ENCODE assay signal across 8 mouse cellular contexts in genomic region chr15:83725556-83726200, GRCm38 (mm10). TPM values are rescaled to one million over a fixed set of nuclear protein-coding genes. Genes with fewer than 3 reads are reported as not detected.
DNase-seq lines count a peak whose midpoint lies in the region; ATAC-seq and TF ChIP-seq lines count a peak whose summit lies in the region.

No protein-coding gene starts in this region.

- H3K4me1 ChIP-seq in liver, embryonic 11.5 days (replicated peaks; ENCODE audit: control insufficient read depth, insufficient read depth, low read length) = peaks cover 5% of the 10 kb centered on the region
- H3K4me1 ChIP-seq in liver, postnatal 0 days (ENCODE audit: insufficient read depth) = 0 out of 2 replicates have a peak, but pooled peaks cover 8% of the 10 kb centered on the region
- H3K4me1 ChIP-seq in embryonic facial prominence, embryonic 12.5 days = peaks cover 36% of the 10 kb centered on the region
- H3K4me1 ChIP-seq in hindbrain, embryonic 16.5 days (ENCODE audit: control insufficient read depth, insufficient read depth, low read depth, low read length) = peaks cover 16% of the 10 kb centered on the region
- H3K4me1 ChIP-seq in neural tube, embryonic 11.5 days (ENCODE audit: control insufficient read depth, insufficient read depth, low read length) = peaks cover 21% of the 10 kb centered on the region

- WGBS in liver, embryonic 11.5 days = 19% methylated on average over 28 of the region's 28 CpGs
- WGBS in liver, postnatal 0 days (ENCODE audit: insufficient replicate concordance) = 25% methylated on average over 28 of the region's 28 CpGs
- 14% methylated on average over 28 of the region's 28 CpGs for WGBS in embryonic facial prominence, embryonic 12.5 days
- 10% methylated on average over 28 of the region's 28 CpGs for WGBS in hindbrain, embryonic 16.5 days
- 12% methylated on average over 28 of the region's 28 CpGs for WGBS in neural tube, embryonic 11.5 days

- H3K4me2 ChIP-seq in liver, embryonic 11.5 days = peak overlapping the region; percentile 86; the same call in 1 of the 2 replicates
- H3K4me2 ChIP-seq in liver, postnatal 0 days (ENCODE audit: low read depth, low read length) = no peak overlapping the region
- peak overlapping the region; percentile 83 for H3K4me2 ChIP-seq in embryonic facial prominence, embryonic 12.5 days (replicated peaks)
- peak overlapping the region; percentile 66 for H3K4me2 ChIP-seq in hindbrain, embryonic 16.5 days (ENCODE audit: low read length)
- peak overlapping the region; percentile 79 for H3K4me2 ChIP-seq in neural tube, embryonic 11.5 days (ENCODE audit: low read depth)

- no peaks in the 10 kb centered on the region for H3K9me3 ChIP-seq in liver, embryonic 11.5 days (ENCODE audit: control insufficient read depth, low read length)
- H3K9me3 ChIP-seq in liver, postnatal 0 days (ENCODE audit: low read length) = no peaks in the 10 kb centered on the region
- H3K9me3 ChIP-seq in embryonic facial prominence, embryonic 12.5 days = no peaks in the 10 kb centered on the region
- no peaks in the 10 kb centered on the region for H3K9me3 ChIP-seq in hindbrain, embryonic 16.5 days (ENCODE audit: control insufficient read depth, low read length)
- H3K9me3 ChIP-seq in neural tube, embryonic 11.5 days (ENCODE audit: control insufficient read depth, low read length) = no peaks in the 10 kb centered on the region

- DNase-seq in liver, embryonic 11.5 days (ENCODE audit: low spot score) = no peak
- DNase-seq in liver, postnatal 0 days = no peak
- DNase-seq in neural tube, embryonic 11.5 days (ENCODE audit: low spot score) = no peak
- DNase-seq in left cerebral cortex, adult 18-20 months (ENCODE audit: low spot score in 2 of 2) = no peak
- DNase-seq in gastrocnemius, adult 8-10 months (ENCODE audit: low spot score in 2 of 2) = no peak
- no peak for DNase-seq in gastrocnemius, postnatal 25 days

- H3K9ac ChIP-seq in liver, embryonic 11.5 days (ENCODE audit: low read depth, low read length) = no peak overlapping the region
- H3K9ac ChIP-seq in liver, postnatal 0 days (replicated peaks) = no peak overlapping the region
- H3K9ac ChIP-seq in embryonic facial prominence, embryonic 12.5 days = no peak overlapping the region
- H3K9ac ChIP-seq in hindbrain, embryonic 16.5 days (ENCODE audit: low read depth, low read length) = no peak overlapping the region
- H3K9ac ChIP-seq in neural tube, embryonic 11.5 days (ENCODE audit: low read length) = 0 out of 2 replicates have a peak overlapping the region, but pooled peaks have one; percentile 12

- peaks cover 56% of the 10 kb centered on the region for H3K27me3 ChIP-seq in liver, embryonic 11.5 days (replicated peaks; ENCODE audit: control insufficient read depth, insufficient read depth, low read length)
- peaks cover 59% of the 10 kb centered on the region for H3K27me3 ChIP-seq in liver, postnatal 0 days (ENCODE audit: insufficient read depth, low read length)
- peaks cover 30% of the 10 kb centered on the region for H3K27me3 ChIP-seq in embryonic facial prominence, embryonic 12.5 days
- peaks cover 4% of the 10 kb centered on the region; the same call in 1 of the 2 replicates for H3K27me3 ChIP-seq in hindbrain, embryonic 16.5 days (replicated peaks; ENCODE audit: control insufficient read depth, insufficient read depth, low read length)
- 0 out of 2 replicates have a peak, but pooled peaks cover 6% of the 10 kb centered on the region for H3K27me3 ChIP-seq in neural tube, embryonic 11.5 days (ENCODE audit: control insufficient read depth, insufficient read depth, low read length)

- no peak overlapping the region for H3K27ac ChIP-seq in liver, embryonic 11.5 days (ENCODE audit: low read depth, low read length)
- no peak overlapping the region for H3K27ac ChIP-seq in liver, postnatal 0 days (ENCODE audit: low read depth)
- H3K27ac ChIP-seq in embryonic facial prominence, embryonic 12.5 days = 0 out of 2 replicates have a peak overlapping the region, but pooled peaks have one; percentile 2
- no peak overlapping the region for H3K27ac ChIP-seq in hindbrain, embryonic 16.5 days (ENCODE audit: low read depth, low read length)
- no peak overlapping the region for H3K27ac ChIP-seq in neural tube, embryonic 11.5 days (ENCODE audit: low read depth, low read length)

- no peak for TF ChIP-seq CTCF in liver, postnatal 0 days (IDR thresholded peaks at IDR 0.05; ENCODE audit: low read depth)

- no peak for TF ChIP-seq EP300 in liver, postnatal 0 days (IDR thresholded peaks at IDR 0.05; ENCODE audit: low read depth)

- H3K36me3 ChIP-seq in liver, embryonic 11.5 days (ENCODE audit: control insufficient read depth, insufficient read depth, low read length) = no peaks in the 10 kb centered on the region
- no peaks in the 10 kb centered on the region for H3K36me3 ChIP-seq in liver, postnatal 0 days (replicated peaks; ENCODE audit: insufficient read depth, low read length)
- H3K36me3 ChIP-seq in embryonic facial prominence, embryonic 12.5 days = peaks cover 7% of the 10 kb centered on the region; the same call in 1 of the 2 replicates
- H3K36me3 ChIP-seq in hindbrain, embryonic 16.5 days (ENCODE audit: control insufficient read depth, insufficient read depth, low read length) = no peaks in the 10 kb centered on the region
- H3K36me3 ChIP-seq in neural tube, embryonic 11.5 days (ENCODE audit: control insufficient read depth, insufficient read depth, low read length) = no peaks in the 10 kb centered on the region

- no peak for ATAC-seq in liver, embryonic 11.5 days (replicated peaks; ENCODE audit: low FRiP score)
- no peak for ATAC-seq in liver, postnatal 0 days
- ATAC-seq in embryonic facial prominence, embryonic 12.5 days (ENCODE audit: insufficient number of reproducible peaks, insufficient read depth, low FRiP score, low TSS enrichment) = 0 out of 2 replicates have a peak, but pooled peaks have one; percentile 0
- 0 out of 2 replicates have a peak, but pooled peaks have one; percentile 9 for ATAC-seq in hindbrain, embryonic 16.5 days
- no peak for ATAC-seq in neural tube, embryonic 11.5 days (ENCODE audit: insufficient read depth, low FRiP score, low TSS enrichment)

- H3K4me3 ChIP-seq in liver, embryonic 11.5 days (ENCODE audit: low read depth, low read length) = no peak overlapping the region
- H3K4me3 ChIP-seq in liver, postnatal 0 days (ENCODE audit: low read depth, low read length) = no peak overlapping the region
- H3K4me3 ChIP-seq in embryonic facial prominence, embryonic 12.5 days = no peak overlapping the region
- H3K4me3 ChIP-seq in hindbrain, embryonic 16.5 days (ENCODE audit: low read length) = no peak overlapping the region; the same call in 1 of the 2 replicates
- no peak overlapping the region for H3K4me3 ChIP-seq in neural tube, embryonic 11.5 days (ENCODE audit: low read depth, low read length)

RNA-seq across cellular contexts. Expression of gene Scube1, which starts 0.9 kb away (rescaled TPM):
- polyA plus RNA-seq in liver, embryonic 11.5 days (2014; fragmentation: Nextera tagmentation; extraction: Ambion mirVana) = 2.5 and 4.0 TPM in 2 replicates
- 0.25 and 0.41 TPM in 2 replicates for polyA plus RNA-seq in liver, postnatal 0 days (2015; fragmentation: Nextera tagmentation; extraction: Ambion mirVana)
- 48.4 and 57.9 TPM in 2 replicates for polyA plus RNA-seq in embryonic facial prominence, embryonic 12.5 days (2016; fragmentation: Nextera tagmentation; extraction: Ambion mirVana)
- polyA plus RNA-seq in hindbrain, embryonic 16.5 days (2015; fragmentation: Nextera tagmentation; extraction: Ambion mirVana) = 5.8 and 9.2 TPM in 2 replicates
- polyA plus RNA-seq in neural tube, embryonic 11.5 days (2014; fragmentation: Nextera tagmentation; extraction: Ambion mirVana) = 32.1 and 32.9 TPM in 2 replicates
- total RNA-seq in left cerebral cortex, adult 18-20 months (2021) = 10 to 100 TPM; 51.8 to 67.1 TPM
- under 1 TPM; 0.12 to 0.35 (median 0.22) TPM for total RNA-seq in gastrocnemius, adult 8-10 months (2022)
- total RNA-seq in gastrocnemius, postnatal 25 days (2021) = under 1 TPM; 0.32 to 0.67 TPM

RNA-seq across cellular contexts. Expression of gene Mpped1, which starts 53.6 kb away (rescaled TPM):
- polyA plus RNA-seq in liver, embryonic 11.5 days (2014; fragmentation: Nextera tagmentation; extraction: Ambion mirVana) = 0.18 and 0.29 TPM in 2 replicates
- polyA plus RNA-seq in liver, postnatal 0 days (2015; fragmentation: Nextera tagmentation; extraction: Ambion mirVana) = not detected in 2 replicates
- 10.1 and 11.5 TPM in 2 replicates for polyA plus RNA-seq in embryonic facial prominence, embryonic 12.5 days (2016; fragmentation: Nextera tagmentation; extraction: Ambion mirVana)
- 18.9 and 30.0 TPM in 2 replicates for polyA plus RNA-seq in hindbrain, embryonic 16.5 days (2015; fragmentation: Nextera tagmentation; extraction: Ambion mirVana)
- polyA plus RNA-seq in neural tube, embryonic 11.5 days (2014; fragmentation: Nextera tagmentation; extraction: Ambion mirVana) = 5.1 and 5.3 TPM in 2 replicates
- 100 to 1,000 TPM; 206 to 213 TPM for total RNA-seq in left cerebral cortex, adult 18-20 months (2021)
- total RNA-seq in gastrocnemius, adult 8-10 months (2022) = not detected
- not detected for total RNA-seq in gastrocnemius, postnatal 25 days (2021)

Comparison
In these comparisons a context has a peak if more than half of its experiments do, and no peak if none do; other contexts are left out.
1. ATAC-seq: peak in embryonic facial prominence, embryonic 12.5 days (single experiment) and hindbrain, embryonic 16.5 days (single experiment); none in liver, embryonic 11.5 days (single experiment), liver, postnatal 0 days (single experiment) and neural tube, embryonic 11.5 days (single experiment).